Mouse (Mus musculus) embryo, embryonic 10.5 days (tissue): ENCODE measurements around the gene Gm14327.
"Not testable (repeated sequence)": the region's sequence is repeated elsewhere in the genome, so short reads cannot be mapped to it uniquely, and the experiment has no call there.

ENCODE experiments used
- DNase-seq: peaks from one replicate; pipeline ENCODE4 v3.0.0-alpha.2; 2015; ENCODE audit warnings: low spot score

Gene Gm14327

DNA sequence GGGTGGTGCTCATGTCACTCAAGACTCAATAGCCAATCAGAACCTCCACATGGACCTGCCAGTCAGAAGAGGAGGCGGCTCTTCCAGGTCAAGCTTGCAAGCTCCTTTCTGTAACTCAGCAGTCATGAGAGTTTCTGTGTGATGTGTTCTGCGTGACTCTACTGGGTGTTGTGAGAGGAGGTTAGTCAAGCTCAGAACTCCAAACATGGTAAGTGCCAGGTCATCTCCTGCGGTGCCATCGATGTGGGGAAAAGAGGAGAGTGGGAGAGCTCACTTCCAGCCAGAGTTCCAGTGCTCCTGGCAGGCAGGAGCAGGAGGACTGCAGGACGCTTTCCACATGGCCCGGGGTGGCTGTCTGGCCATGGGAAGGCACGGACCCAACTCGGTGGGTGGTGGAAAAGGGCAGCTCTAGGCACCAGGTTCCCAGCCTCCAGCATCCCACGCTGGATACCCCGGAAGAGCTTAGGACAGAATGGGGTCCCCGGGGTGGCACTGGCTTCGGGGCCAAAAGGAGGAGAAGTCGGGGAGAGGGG is at the start of gene Gm14327:
Gene Gm14327 (plus strand): TSS at position 51 of the 533 bp plus-strand sequence.
- not testable (repeated sequence) for DNase-seq

DNA sequence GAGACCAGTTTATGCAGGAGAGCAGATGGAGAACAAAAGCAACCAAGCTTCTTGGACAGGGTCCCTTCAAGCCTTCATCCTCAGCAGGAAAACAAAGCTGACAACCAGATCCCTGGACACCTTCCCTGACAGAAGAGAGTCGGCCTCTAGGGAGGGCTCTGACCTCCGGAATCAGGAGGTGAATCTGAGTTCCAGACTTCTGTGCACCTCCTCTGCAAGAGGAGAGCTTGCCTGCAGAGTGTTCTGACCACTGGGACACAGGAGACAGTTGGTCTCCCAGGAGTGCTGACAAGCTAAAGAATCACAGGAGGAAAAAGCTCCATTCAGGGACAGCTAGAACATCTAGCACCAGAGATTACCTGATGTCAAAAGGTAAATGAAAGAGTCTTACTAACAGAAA is 34.6 kb upstream of the Gm14327 start:
- not testable (repeated sequence) for DNase-seq

DNA sequence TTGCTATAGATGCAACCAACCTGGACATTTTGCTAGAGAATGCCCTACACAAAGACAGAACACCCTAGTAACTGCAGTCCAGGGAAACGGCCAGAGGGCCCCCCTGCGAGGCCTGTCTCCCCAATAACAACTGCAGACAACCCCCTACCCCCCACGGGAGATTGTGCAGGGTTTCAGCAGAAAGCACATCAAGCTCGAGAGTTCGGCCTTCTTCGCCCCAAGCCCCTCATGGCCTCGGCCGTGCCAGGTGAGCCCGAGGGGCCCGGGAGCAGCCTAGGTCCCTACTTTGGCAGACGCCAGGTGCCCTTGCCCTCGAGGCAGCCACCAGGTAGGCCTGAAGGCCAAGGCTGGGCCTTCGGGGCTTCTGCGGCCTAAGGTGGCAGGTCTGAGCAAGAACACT is 9.2 kb upstream of the Gm14327 start:
- DNase-seq = not testable (repeated sequence)

DNA sequence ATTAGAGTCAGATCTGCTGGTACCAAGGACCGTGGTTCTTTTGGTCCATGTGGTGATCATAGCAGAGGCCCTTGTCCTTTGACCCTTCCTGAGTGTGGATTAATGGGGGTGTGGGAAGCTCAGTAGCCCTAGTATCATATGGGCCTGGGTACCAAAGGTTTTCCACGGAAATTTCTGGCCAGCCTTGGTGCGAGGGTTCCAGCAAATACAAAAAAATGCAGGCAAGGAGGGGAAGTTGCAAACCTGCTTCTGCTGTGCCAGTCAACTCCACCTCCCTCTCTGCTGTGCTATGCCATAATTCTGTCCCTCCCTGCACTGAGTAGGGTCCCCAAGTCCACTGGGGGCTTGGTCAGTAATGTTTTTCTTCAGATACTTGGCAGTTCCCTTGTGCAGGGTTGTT is 1.3 kb downstream of the Gm14327 start:
- DNase-seq = not testable (repeated sequence)

DNA sequence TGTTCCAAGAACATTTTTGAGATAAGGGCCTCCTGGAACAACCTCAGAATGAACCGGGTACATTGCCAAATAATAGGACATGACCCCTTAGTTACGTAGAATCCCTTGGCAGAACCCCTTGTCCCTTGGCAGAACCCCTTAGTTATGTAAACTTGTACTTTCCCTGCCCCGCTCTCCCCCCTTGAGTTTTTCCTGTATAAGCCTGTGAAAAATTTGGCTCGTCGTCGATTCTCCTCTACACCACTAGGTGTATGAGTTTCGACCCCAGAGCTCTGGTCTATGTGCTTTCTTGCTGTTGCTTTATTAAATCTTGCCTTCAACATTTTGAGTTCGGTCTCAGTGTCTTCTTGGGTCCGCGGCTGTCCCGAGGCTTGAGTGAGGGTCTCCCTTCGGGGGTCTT is 6.4 kb downstream of the Gm14327 start:
- DNase-seq = not testable (repeated sequence)

DNA sequence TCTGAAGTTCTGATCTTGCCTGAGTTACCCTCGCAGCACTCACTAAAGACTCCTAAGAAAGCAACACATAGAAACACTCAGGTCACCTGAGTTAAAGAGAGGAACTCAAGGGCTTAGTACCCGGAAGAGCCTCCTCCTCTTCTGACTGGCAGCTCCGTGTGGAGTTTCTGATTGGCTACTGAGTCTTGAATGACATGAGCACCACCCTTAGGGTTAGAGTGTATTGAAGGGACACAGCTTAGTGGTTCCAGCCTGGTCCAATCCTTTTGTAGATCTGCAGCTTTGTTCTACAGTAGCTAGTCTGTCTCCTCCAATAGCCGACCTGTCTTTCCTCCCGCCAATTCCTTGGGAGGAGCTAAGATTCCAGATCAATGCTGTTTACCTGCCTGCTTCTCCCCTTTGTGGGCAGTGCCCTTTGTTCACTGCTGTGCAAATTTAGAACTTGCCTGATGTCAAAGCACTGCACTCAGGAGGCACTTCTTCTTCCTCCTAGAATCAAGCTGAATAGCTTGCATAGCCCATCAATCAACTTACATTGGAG is 28.7 kb downstream of the Gm14327 start, which contains the start of gene Zfp972:
Gene Zfp972 (minus strand): TSS at position 51 of the 541 bp plus-strand sequence.
- DNase-seq = not testable (repeated sequence)
